Mouse (Mus musculus): ENCODE data around the gene Vmo1.

DNA sequence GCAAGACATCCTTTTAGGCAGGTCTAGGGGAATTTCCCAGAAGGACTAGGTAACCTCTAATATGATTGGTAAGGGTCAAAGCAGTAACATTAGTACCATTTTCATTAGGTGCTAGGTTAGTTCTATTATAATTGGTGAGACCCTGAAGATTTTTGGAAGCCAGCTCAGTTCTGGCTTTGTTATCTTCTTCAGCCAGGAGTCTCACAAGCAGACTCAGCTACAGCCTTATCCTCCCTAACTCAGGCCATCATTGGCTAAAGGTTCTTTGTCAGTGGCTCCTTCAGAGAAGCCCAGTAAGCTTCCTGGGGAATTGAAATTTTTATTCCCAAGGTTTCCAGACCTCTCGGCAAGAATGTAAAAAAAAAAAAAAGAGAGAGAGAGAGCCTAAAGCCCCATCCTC lies 4.0 kb upstream of the Vmo1 start:
- TF ChIP-seq CTCF (IDR thresholded peaks at IDR 0.05; ENCODE audit: low read depth, low read length) (no peak), POLR2A (IDR thresholded peaks at IDR 0.05; ENCODE audit: insufficient read depth, low read length) (no peak), EP300 (IDR thresholded peaks at IDR 0.05; ENCODE audit: insufficient read depth, low read depth, low read length) (no peak)

Data from ES-Bruce4 (cell line).